Mouse (Mus musculus) heart, adult 2 months (tissue): ENCODE data around the gene Zbtb34.

Experiments used
- CTCF ChIP-seq: fragments of 200-600 bp; IDR thresholded peaks from 2 replicates; pipeline ENCODE4 v1.8.1; 2022; ENCODE audit warnings: antibody characterized with exemption, mild to moderate bottlenecking, moderate library complexity
- POLR2A ChIP-seq: fragments of 200-500 bp; IDR thresholded peaks from 2 replicates; pipeline ENCODE4 v1.6.1; 2011; ENCODE audit warnings: mild to moderate bottlenecking, low read depth, low read length, control low read depth; ENCODE audit not compliant: insufficient read depth

DNA sequence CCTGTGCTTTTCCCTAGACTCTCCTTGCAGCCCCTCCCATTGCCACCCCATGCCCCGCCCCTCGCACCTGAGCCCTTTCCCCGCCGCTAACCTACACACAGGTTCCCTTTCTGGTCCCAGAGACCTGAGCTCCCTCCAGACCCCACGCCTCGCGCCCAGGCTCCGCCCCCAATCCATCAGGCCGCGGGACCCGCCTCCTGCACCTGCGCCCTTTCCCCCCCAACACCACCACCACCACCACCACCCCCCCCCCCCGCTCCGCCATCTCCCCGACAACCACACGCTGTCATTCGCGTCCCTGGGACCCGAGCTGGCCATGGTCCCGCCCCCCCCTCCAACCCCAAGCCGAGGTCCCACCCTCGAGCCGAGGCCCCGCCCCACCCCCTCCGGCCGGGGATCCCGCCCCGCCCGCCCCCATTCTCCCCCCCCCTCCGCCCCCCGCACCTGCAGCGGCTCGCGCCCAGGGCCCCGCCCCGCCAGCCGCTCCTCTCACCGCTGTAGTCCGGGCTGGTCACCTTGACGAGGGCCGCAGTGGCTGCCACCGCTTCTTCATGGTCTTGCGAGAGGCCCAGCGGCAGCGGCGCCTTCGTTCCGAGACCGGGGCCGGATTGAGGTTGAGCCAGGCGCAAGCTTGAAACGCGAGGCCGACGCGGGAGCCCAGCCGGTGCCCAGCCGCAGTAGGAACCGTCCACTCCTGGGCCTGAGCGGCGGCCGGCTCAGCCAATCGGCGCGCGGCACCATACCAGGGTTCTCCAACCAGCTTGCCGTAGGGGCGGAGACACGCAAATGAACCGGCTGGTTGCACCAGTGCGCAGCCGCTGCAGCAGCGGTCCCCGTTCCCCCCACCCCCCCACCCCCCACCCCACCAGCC, 60.1 kb downstream of the Zbtb34 start, which contains the start of gene Ralgps1:
- TF ChIP-seq CTCF, result no peak
- TF ChIP-seq POLR2A, result peak; percentile 49; the same call in 1 of the 2 replicates
